Mouse (Mus musculus): ENCODE results near the gene Rasl2-9. TPM values are rescaled to one million over a fixed set of nuclear protein-coding genes. Genes with fewer than 3 reads are reported as not detected.
"Not testable (repeated sequence)": the region's sequence is repeated elsewhere in the genome, so short reads cannot be mapped to it uniquely, and the experiment has no call there.

The Rasl2-9 gene
- total and polyA plus RNA-seq, 3 experiments, result 3.9 to 8.1 (median 6.2) TPM

DNA sequence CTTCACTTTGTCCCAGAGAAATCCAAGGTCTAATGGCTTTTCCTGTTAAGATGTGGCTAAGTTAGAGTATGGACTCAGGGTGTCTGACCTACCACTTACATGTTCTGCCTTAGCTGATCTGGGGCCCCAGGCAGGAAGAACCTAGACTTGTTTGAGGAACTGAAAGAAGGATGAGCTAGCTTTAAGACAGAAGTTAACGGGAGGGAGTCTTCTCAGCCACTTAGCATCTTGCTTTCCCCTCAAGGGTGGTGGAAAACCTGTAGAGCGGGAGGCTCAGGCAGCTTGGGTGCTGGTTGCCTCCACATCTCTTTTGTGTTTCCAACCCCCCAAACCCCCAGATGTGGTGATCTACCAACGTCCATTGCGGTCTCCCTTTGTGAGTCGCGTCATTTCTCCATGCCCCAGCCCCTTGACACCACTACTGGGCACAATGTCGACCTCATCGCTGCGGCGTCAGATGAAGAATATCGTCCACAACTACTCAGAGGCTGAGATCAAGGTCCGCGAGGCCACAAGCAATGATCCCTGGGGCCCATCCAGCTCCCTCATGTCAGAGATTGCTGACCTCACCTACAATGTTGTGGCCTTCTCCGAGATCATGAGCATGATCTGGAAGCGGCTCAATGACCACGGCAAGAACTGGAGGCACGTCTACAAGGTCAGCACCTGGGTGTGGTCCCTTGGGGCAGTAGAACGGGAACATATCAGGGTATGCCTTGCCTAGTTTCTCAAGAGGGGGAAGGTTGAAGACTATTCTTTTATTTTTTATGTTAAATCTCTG is 42.2 kb downstream of the Rasl2-9 start:
- peaks cover 11% of the 10 kb centered on the region for H3K4me1 ChIP-seq (ENCODE audit: control insufficient read depth, insufficient read depth, low read length)
- H3K79me2 ChIP-seq (replicated peaks; ENCODE audit: control insufficient read depth, insufficient read depth, low read length), result peaks cover 16% of the 10 kb centered on the region
- TF ChIP-seq POLR2A (IDR thresholded peaks at IDR 0.05; ENCODE audit: insufficient read depth, low read depth, low read length) (0 out of 2 replicates have a peak, but pooled peaks have one; percentile 14), CTCF (IDR thresholded peaks at IDR 0.05) (no peak), EP300 (IDR thresholded peaks at IDR 0.05; ENCODE audit: insufficient read depth, low read depth, low read length) (no peak)
- intact Hi-C loops (cut with DNase I), result no loop called here
- H3K9ac ChIP-seq (ENCODE audit: low read depth, low read length), result no peak overlapping the region
- 71% methylated on average over 18 of the region's 18 CpGs for WGBS
- no peak overlapping the region for H3K4me3 ChIP-seq
- no peaks in the 10 kb centered on the region for H3K27me3 ChIP-seq (ENCODE audit: control insufficient read depth, insufficient read depth, low read length)
- no peak overlapping the region for H3K27ac ChIP-seq
- H3K36me3 ChIP-seq (ENCODE audit: control insufficient read depth, insufficient read depth, low read length), result peaks cover 24% of the 10 kb centered on the region
- peak in 1 of 2 experiments; percentile 40 for DNase-seq

DNA sequence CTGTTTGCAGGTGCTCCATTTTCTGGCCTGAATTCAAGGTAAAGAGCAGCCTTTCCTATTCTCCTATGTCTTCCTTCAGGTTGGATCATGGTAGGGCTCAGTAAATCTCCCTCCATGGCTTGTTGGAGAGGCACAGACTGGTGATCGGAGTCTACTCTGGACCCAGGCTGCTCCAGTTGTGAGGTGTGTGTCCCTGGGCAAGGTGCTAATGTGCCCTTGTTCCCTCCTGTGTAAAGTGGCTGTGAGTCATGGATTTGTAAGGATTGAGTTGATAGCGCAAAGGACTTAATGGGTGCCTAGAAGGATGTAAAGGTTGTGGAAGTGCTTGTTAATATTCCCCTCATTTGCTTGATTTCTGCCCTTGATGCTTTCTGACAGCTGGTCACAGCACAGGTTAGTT is 43.8 kb downstream of the Rasl2-9 start:
- TF ChIP-seq EP300 (IDR thresholded peaks at IDR 0.05; ENCODE audit: insufficient read depth, low read depth, low read length) (no peak), POLR2A (IDR thresholded peaks at IDR 0.05; ENCODE audit: insufficient read depth, low read depth, low read length) (no peak), CTCF (IDR thresholded peaks at IDR 0.05) (no peak)
- H3K27me3 ChIP-seq (ENCODE audit: control insufficient read depth, insufficient read depth, low read length), result no peaks in the 10 kb centered on the region
- H3K9ac ChIP-seq (ENCODE audit: low read depth, low read length), result no peak overlapping the region
- no peak for DNase-seq
- WGBS, result 86% methylated on average over 2 of the region's 2 CpGs
- intact Hi-C loops (cut with DNase I), result no loop called here
- H3K79me2 ChIP-seq (replicated peaks; ENCODE audit: control insufficient read depth, insufficient read depth, low read length), result peaks cover 14% of the 10 kb centered on the region
- H3K4me1 ChIP-seq (ENCODE audit: control insufficient read depth, insufficient read depth, low read length), result peaks cover 11% of the 10 kb centered on the region
- peaks cover 23% of the 10 kb centered on the region for H3K36me3 ChIP-seq (ENCODE audit: control insufficient read depth, insufficient read depth, low read length)
- no peak overlapping the region for H3K4me3 ChIP-seq
- no peak overlapping the region for H3K27ac ChIP-seq

GRCm38 (mm10) chr7:5081241-5081640 is 44.5 kb downstream of the Rasl2-9 start:
- WGBS, result 15% methylated on average over 6 of the region's 6 CpGs
- intact Hi-C loops (cut with DNase I), result no loop called here
- H3K79me2 ChIP-seq (replicated peaks; ENCODE audit: control insufficient read depth, insufficient read depth, low read length), result peaks cover 12% of the 10 kb centered on the region
- H3K36me3 ChIP-seq (ENCODE audit: control insufficient read depth, insufficient read depth, low read length), result peaks cover 26% of the 10 kb centered on the region
- no peak for DNase-seq
- peak overlapping the region; percentile 95 for H3K4me3 ChIP-seq
- peak overlapping the region; percentile 96 for H3K27ac ChIP-seq
- TF ChIP-seq EP300 (IDR thresholded peaks at IDR 0.05; ENCODE audit: insufficient read depth, low read depth, low read length), result no peak
- TF ChIP-seq CTCF (IDR thresholded peaks at IDR 0.05), result no peak; the same call in 1 of the 2 replicates
- no peak for TF ChIP-seq POLR2A (IDR thresholded peaks at IDR 0.05; ENCODE audit: insufficient read depth, low read depth, low read length)
- H3K27me3 ChIP-seq (ENCODE audit: control insufficient read depth, insufficient read depth, low read length), result no peaks in the 10 kb centered on the region
- 0 out of 2 replicates have a peak overlapping the region, but pooled peaks have one; percentile 8 for H3K9ac ChIP-seq (ENCODE audit: low read depth, low read length)
- H3K4me1 ChIP-seq (ENCODE audit: control insufficient read depth, insufficient read depth, low read length), result peaks cover 9% of the 10 kb centered on the region

- no peak for DNase-seq
- peak overlapping the region; percentile 95 for H3K4me3 ChIP-seq
- peak overlapping the region; percentile 91 for H3K9ac ChIP-seq (ENCODE audit: low read depth, low read length)
- peak overlapping the region; percentile 96 for H3K27ac ChIP-seq
- 3% methylated on average over 6 of the region's 6 CpGs for WGBS
- peaks cover 9% of the 10 kb centered on the region for H3K79me2 ChIP-seq (replicated peaks; ENCODE audit: control insufficient read depth, insufficient read depth, low read length)
- peaks cover 26% of the 10 kb centered on the region for H3K36me3 ChIP-seq (ENCODE audit: control insufficient read depth, insufficient read depth, low read length)
- peaks cover 8% of the 10 kb centered on the region for H3K4me1 ChIP-seq (ENCODE audit: control insufficient read depth, insufficient read depth, low read length)
- intact Hi-C loops (cut with DNase I), result loop anchor here (1.0 kb wide), 1 partner anchor 44 kb away; the partner anchor contains the start of gene Rasl2-9
- H3K27me3 ChIP-seq (ENCODE audit: control insufficient read depth, insufficient read depth, low read length), result no peaks in the 10 kb centered on the region
- TF ChIP-seq EP300 (IDR thresholded peaks at IDR 0.05; ENCODE audit: insufficient read depth, low read depth, low read length) (no peak), CTCF (IDR thresholded peaks at IDR 0.05) (no peak), POLR2A (IDR thresholded peaks at IDR 0.05; ENCODE audit: insufficient read depth, low read depth, low read length) (no peak)
These were observed 44.9 kb downstream of the Rasl2-9 start for GRCm38 (mm10) chr7:5080815-5081214.

GRCm38 (mm10) chr7:5080010-5080751 is 45.6 kb downstream of the Rasl2-9 start, which contains the start of gene Epn1:
Gene Epn1, plus strand, starts transcription at chr7:5080235.
- peaks cover 7% of the 10 kb centered on the region for H3K79me2 ChIP-seq (replicated peaks; ENCODE audit: control insufficient read depth, insufficient read depth, low read length)
- H3K27me3 ChIP-seq (ENCODE audit: control insufficient read depth, insufficient read depth, low read length), result no peaks in the 10 kb centered on the region
- peaks cover 24% of the 10 kb centered on the region for H3K36me3 ChIP-seq (ENCODE audit: control insufficient read depth, insufficient read depth, low read length)
- peak within 1 kb of the TSS; percentile 95 for H3K4me3 ChIP-seq
- intact Hi-C loops (cut with DNase I), result loop anchor here (1.0 kb wide), 1 partner anchor 45 kb away; the partner anchor contains the start of gene Rasl2-9
- peak; percentile 96 to 98 for DNase-seq
- peak within 1 kb of the TSS; percentile 96 for H3K27ac ChIP-seq
- H3K9ac ChIP-seq (ENCODE audit: low read depth, low read length), result peak within 1 kb of the TSS; percentile 91
- under 1% methylated on average over 67 of the region's 81 CpGs for WGBS
- peaks cover 6% of the 10 kb centered on the region for H3K4me1 ChIP-seq (ENCODE audit: control insufficient read depth, insufficient read depth, low read length)
- TF ChIP-seq EP300 (IDR thresholded peaks at IDR 0.05; ENCODE audit: insufficient read depth, low read depth, low read length) (peak; percentile 91), CTCF (IDR thresholded peaks at IDR 0.05) (no peak), POLR2A (IDR thresholded peaks at IDR 0.05; ENCODE audit: insufficient read depth, low read depth, low read length) (peak; percentile 86)

GRCm38 (mm10) chr7:5079365-5080009 is 46.3 kb downstream of the Rasl2-9 start:
- H3K36me3 ChIP-seq (ENCODE audit: control insufficient read depth, insufficient read depth, low read length), result peaks cover 17% of the 10 kb centered on the region

More at GRCm38 (mm10) chr7:5079365-5080009, 46.3 kb downstream of the Rasl2-9 start:
- H3K4me1 ChIP-seq (ENCODE audit: control insufficient read depth, insufficient read depth, low read length); DNase-seq; H3K79me2 ChIP-seq (replicated peaks; ENCODE audit: control insufficient read depth, insufficient read depth, low read length); H3K27me3 ChIP-seq (ENCODE audit: control insufficient read depth, insufficient read depth, low read length): not testable (repeated sequence)
- 35% methylated on average over 10 of the region's 13 CpGs for WGBS
- peak overlapping the region; percentile 96 for H3K27ac ChIP-seq
- H3K9ac ChIP-seq (ENCODE audit: low read depth, low read length), result peak overlapping the region; percentile 45
- H3K4me3 ChIP-seq, result peak overlapping the region; percentile 95
- intact Hi-C loops (cut with DNase I), result loop anchor here (1.0 kb wide), 1 partner anchor 46 kb away; the partner anchor contains the start of gene Rasl2-9
